Mouse (Mus musculus): ENCODE results near the gene Zmiz1. TPM values are rescaled to one million over a fixed set of nuclear protein-coding genes. Genes with fewer than 3 reads are reported as not detected.

The Zmiz1 gene
- polyA plus RNA-seq, 1 experiment from 2014 or later, result 31.3 TPM

- no peak overlapping the region for H3K4me2 ChIP-seq (ENCODE audit: low read length)
- no peak overlapping the region for H3K27ac ChIP-seq (replicated peaks in 1 of 2; ENCODE audit: control insufficient read depth in 1 of 2, insufficient read depth in 1 of 2, low read depth in 2 of 2, low read length in 2 of 2)
- H3K9ac ChIP-seq (ENCODE audit: low read length), result no peak overlapping the region
- WGBS, result 80% methylated on average over 6 of the region's 6 CpGs
- H3K9me3 ChIP-seq (ENCODE audit: control insufficient read depth, low read length), result no peaks in the 10 kb centered on the region
- H3K4me3 ChIP-seq (ENCODE audit: control insufficient read depth in 1 of 2, insufficient read depth in 1 of 2, low read depth in 1 of 2, low read length in 2 of 2), result no peak overlapping the region
- no peaks in the 10 kb centered on the region for H3K27me3 ChIP-seq (ENCODE audit: control insufficient read depth, insufficient read depth, low read length)
- ATAC-seq (ENCODE audit: insufficient number of reproducible peaks, insufficient read depth, low FRiP score, low read depth), result no peak
- H3K4me1 ChIP-seq (ENCODE audit: control insufficient read depth in 2 of 2, insufficient read depth in 2 of 2, low read length in 2 of 2), result peaks cover 24 to 43% of the 10 kb centered on the region in 2 experiments
- peaks cover 45% of the 10 kb centered on the region for H3K36me3 ChIP-seq (ENCODE audit: control insufficient read depth, insufficient read depth, low read length)
Measured at GRCm38 (mm10) chr14:25598960-25599359, 140.0 kb downstream of the Zmiz1 start.

GRCm38 (mm10) chr14:25599934-25600333, 140.9 kb downstream of the Zmiz1 start:
- no peak overlapping the region for H3K4me3 ChIP-seq (ENCODE audit: control insufficient read depth in 1 of 2, insufficient read depth in 1 of 2, low read depth in 1 of 2, low read length in 2 of 2)
- no peaks in the 10 kb centered on the region for H3K9me3 ChIP-seq (ENCODE audit: control insufficient read depth, low read length)
- H3K27me3 ChIP-seq (ENCODE audit: control insufficient read depth, insufficient read depth, low read length), result no peaks in the 10 kb centered on the region
- H3K27ac ChIP-seq (replicated peaks in 1 of 2; ENCODE audit: control insufficient read depth in 1 of 2, insufficient read depth in 1 of 2, low read depth in 2 of 2, low read length in 2 of 2), result peak overlapping the region in 1 of 2 experiments; percentile 28; a peak in 2 of 4 replicates
- ATAC-seq (ENCODE audit: insufficient number of reproducible peaks, insufficient read depth, low FRiP score, low read depth), result no peak
- peaks cover 41% of the 10 kb centered on the region for H3K36me3 ChIP-seq (ENCODE audit: control insufficient read depth, insufficient read depth, low read length)
- no peak overlapping the region for H3K9ac ChIP-seq (ENCODE audit: low read length)
- peaks cover 23 to 53% of the 10 kb centered on the region in 2 experiments for H3K4me1 ChIP-seq (ENCODE audit: control insufficient read depth in 2 of 2, insufficient read depth in 2 of 2, low read length in 2 of 2)
- no peak overlapping the region for H3K4me2 ChIP-seq (ENCODE audit: low read length)
- 65% methylated on average over 12 of the region's 12 CpGs for WGBS

DNA sequence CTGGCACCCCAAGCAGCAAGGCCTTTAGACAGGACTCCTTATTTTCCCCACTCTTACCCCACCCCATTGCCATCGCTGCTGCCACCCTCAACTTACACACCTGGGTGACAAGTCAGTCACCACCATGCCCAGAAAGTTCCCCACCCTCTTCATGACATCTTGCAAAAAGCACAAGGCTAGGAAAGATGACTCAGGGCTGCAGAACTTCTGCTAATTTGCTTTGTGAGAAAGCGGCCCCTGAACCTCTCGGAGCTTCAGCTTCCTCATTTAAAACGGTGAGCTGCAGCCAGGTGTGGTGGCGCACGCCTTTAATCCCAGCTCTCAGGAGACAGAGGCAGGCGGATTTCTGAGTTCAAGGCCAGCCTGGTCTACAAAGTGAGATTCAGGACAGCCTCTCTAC, 141.4 kb downstream of the Zmiz1 start:
- no peak overlapping the region for H3K4me2 ChIP-seq (ENCODE audit: low read length)
- H3K27me3 ChIP-seq (ENCODE audit: control insufficient read depth, insufficient read depth, low read length), result no peaks in the 10 kb centered on the region
- H3K27ac ChIP-seq (replicated peaks in 1 of 2; ENCODE audit: control insufficient read depth in 1 of 2, insufficient read depth in 1 of 2, low read depth in 2 of 2, low read length in 2 of 2), result no peak overlapping the region; a peak in 1 of 4 replicates
- H3K9me3 ChIP-seq (ENCODE audit: control insufficient read depth, low read length), result no peaks in the 10 kb centered on the region
- no peak for ATAC-seq (ENCODE audit: insufficient number of reproducible peaks, insufficient read depth, low FRiP score, low read depth)
- no peak overlapping the region for H3K9ac ChIP-seq (ENCODE audit: low read length)
- no peak overlapping the region for H3K4me3 ChIP-seq (ENCODE audit: control insufficient read depth in 1 of 2, insufficient read depth in 1 of 2, low read depth in 1 of 2, low read length in 2 of 2)
- H3K36me3 ChIP-seq (ENCODE audit: control insufficient read depth, insufficient read depth, low read length), result peaks cover 41% of the 10 kb centered on the region
- WGBS, result 88% methylated on average over 7 of the region's 7 CpGs
- peaks cover 23 to 57% of the 10 kb centered on the region in 2 experiments for H3K4me1 ChIP-seq (ENCODE audit: control insufficient read depth in 2 of 2, insufficient read depth in 2 of 2, low read length in 2 of 2)

DNA sequence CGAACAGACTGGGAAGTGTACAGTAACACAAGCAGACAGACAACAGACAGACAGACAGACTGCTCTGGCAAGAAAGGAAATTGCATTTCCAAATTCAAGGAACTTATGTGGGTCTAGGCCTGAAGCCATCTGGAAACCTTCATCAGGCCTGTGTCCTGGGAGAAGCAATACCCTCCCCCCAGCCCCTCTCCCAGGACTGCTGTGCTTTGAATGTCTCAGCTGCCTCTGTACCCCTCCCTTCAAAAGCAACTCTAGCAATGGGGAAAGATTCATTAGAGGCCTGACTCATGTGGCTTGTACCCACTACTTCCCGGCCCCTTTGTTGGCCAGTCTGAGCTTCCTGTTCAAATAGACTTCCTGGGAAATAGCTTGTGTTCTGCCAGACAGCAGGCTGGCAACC, 142.0 kb downstream of the Zmiz1 start:
- Histone ChIP-seq H3K9me3 (ENCODE audit: control insufficient read depth, low read length) (no peaks in the 10 kb centered on the region), H3K27me3 (ENCODE audit: control insufficient read depth, insufficient read depth, low read length) (no peaks in the 10 kb centered on the region), H3K4me1 (ENCODE audit: control insufficient read depth in 2 of 2, insufficient read depth in 2 of 2, low read length in 2 of 2) (peaks cover 23 to 63% of the 10 kb centered on the region in 2 experiments), H3K4me3 (ENCODE audit: control insufficient read depth in 1 of 2, insufficient read depth in 1 of 2, low read depth in 1 of 2, low read length in 2 of 2) (no peak overlapping the region), H3K4me2 (ENCODE audit: low read length) (no peak overlapping the region), H3K9ac (ENCODE audit: low read length) (no peak overlapping the region), H3K36me3 (ENCODE audit: control insufficient read depth, insufficient read depth, low read length) (peaks cover 38% of the 10 kb centered on the region), H3K27ac (replicated peaks in 1 of 2; ENCODE audit: control insufficient read depth in 1 of 2, insufficient read depth in 1 of 2, low read depth in 2 of 2, low read length in 2 of 2) (no peak overlapping the region; a peak in 1 of 4 replicates)
- ATAC-seq (ENCODE audit: insufficient number of reproducible peaks, insufficient read depth, low FRiP score, low read depth), result no peak
- WGBS, result 48% methylated on average over 2 of the region's 2 CpGs

GRCm38 (mm10) chr14:25602018-25602417, 143.0 kb downstream of the Zmiz1 start:
- 57% methylated on average over 2 of the region's 2 CpGs for WGBS
- H3K4me1 ChIP-seq (ENCODE audit: control insufficient read depth in 2 of 2, insufficient read depth in 2 of 2, low read length in 2 of 2), result peaks cover 29 to 71% of the 10 kb centered on the region in 2 experiments

GRCm38 (mm10) chr14:25604395-25605142, 145.6 kb downstream of the Zmiz1 start:
- no peak for ATAC-seq (ENCODE audit: insufficient number of reproducible peaks, insufficient read depth, low FRiP score, low read depth)
- H3K4me2 ChIP-seq (ENCODE audit: low read length), result no peak overlapping the region
- H3K4me1 ChIP-seq (ENCODE audit: control insufficient read depth in 2 of 2, insufficient read depth in 2 of 2, low read length in 2 of 2), result peaks cover 35 to 81% of the 10 kb centered on the region in 2 experiments
- H3K9me3 ChIP-seq (ENCODE audit: control insufficient read depth, low read length), result no peaks in the 10 kb centered on the region
- H3K9ac ChIP-seq (ENCODE audit: low read length), result 0 out of 2 replicates have a peak overlapping the region, but pooled peaks have one; percentile 2
- H3K36me3 ChIP-seq (ENCODE audit: control insufficient read depth, insufficient read depth, low read length), result peaks cover 9% of the 10 kb centered on the region
- H3K27ac ChIP-seq (replicated peaks in 1 of 2; ENCODE audit: control insufficient read depth in 1 of 2, insufficient read depth in 1 of 2, low read depth in 2 of 2, low read length in 2 of 2), result no peak overlapping the region
- no peaks in the 10 kb centered on the region for H3K27me3 ChIP-seq (ENCODE audit: control insufficient read depth, insufficient read depth, low read length)
- WGBS, result 20% methylated on average over 18 of the region's 18 CpGs
- no peak overlapping the region for H3K4me3 ChIP-seq (ENCODE audit: control insufficient read depth in 1 of 2, insufficient read depth in 1 of 2, low read depth in 1 of 2, low read length in 2 of 2)

More at GRCm38 (mm10) chr14:25602018-25602417, 143.0 kb downstream of the Zmiz1 start:
- H3K4me3 ChIP-seq (ENCODE audit: control insufficient read depth in 1 of 2, insufficient read depth in 1 of 2, low read depth in 1 of 2, low read length in 2 of 2), result no peak overlapping the region
- H3K9me3 ChIP-seq (ENCODE audit: control insufficient read depth, low read length), result no peaks in the 10 kb centered on the region
- no peak overlapping the region for H3K9ac ChIP-seq (ENCODE audit: low read length)
- no peaks in the 10 kb centered on the region for H3K27me3 ChIP-seq (ENCODE audit: control insufficient read depth, insufficient read depth, low read length)
- peaks cover 29% of the 10 kb centered on the region for H3K36me3 ChIP-seq (ENCODE audit: control insufficient read depth, insufficient read depth, low read length)
- no peak for ATAC-seq (ENCODE audit: insufficient number of reproducible peaks, insufficient read depth, low FRiP score, low read depth)
- no peak overlapping the region for H3K27ac ChIP-seq (replicated peaks in 1 of 2; ENCODE audit: control insufficient read depth in 1 of 2, insufficient read depth in 1 of 2, low read depth in 2 of 2, low read length in 2 of 2)
- H3K4me2 ChIP-seq (ENCODE audit: low read length), result no peak overlapping the region

DNA sequence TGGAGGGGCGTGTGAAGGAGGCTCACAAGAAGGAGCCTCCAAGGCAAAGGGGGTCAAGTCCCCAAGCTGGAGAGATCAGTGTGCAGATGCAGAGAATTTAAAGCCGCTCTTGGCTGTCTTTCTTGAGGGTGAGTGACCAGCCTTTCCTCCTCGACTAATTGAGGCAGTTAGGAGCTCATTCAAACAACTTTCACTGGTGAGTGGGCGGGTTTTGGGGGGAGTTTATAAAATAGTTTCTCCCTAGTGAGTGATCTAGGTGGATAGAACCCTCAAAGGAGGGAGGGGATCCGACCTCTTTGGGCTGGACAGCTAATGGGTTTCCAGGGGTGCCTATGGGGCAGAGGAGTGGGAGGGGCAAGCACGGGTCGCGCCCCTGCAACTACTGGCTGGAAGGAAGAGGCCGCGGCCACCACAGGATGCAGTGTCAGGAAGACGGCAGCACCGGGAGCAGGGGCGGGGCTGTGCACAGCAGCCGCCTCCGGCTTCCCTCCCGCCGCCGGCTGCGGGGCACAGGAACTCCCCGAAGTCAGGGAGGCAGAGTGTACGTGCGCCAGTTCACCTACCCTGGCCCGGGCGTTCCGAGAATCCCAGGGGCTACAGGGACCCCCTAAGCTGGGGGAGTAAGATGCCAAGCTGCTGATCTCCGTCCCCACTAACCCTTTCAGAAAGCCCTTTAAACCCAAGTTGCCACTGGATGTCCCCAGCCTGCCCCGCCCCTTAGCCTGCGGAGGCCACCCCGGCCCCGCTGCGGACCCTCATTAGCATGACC, 147.6 kb downstream of the Zmiz1 start:
- H3K4me3 ChIP-seq (ENCODE audit: control insufficient read depth in 1 of 2, insufficient read depth in 1 of 2, low read depth in 1 of 2, low read length in 2 of 2), result peak overlapping the region; percentile 79 to 88

More for the DNA sequence above, 147.6 kb downstream of the Zmiz1 start:
- peak overlapping the region; percentile 91 for H3K4me2 ChIP-seq (ENCODE audit: low read length)
- 4% methylated on average over 31 of the region's 31 CpGs for WGBS
- H3K4me1 ChIP-seq (ENCODE audit: control insufficient read depth in 2 of 2, insufficient read depth in 2 of 2, low read length in 2 of 2), result peaks cover 45 to 85% of the 10 kb centered on the region in 2 experiments
- no peaks in the 10 kb centered on the region for H3K27me3 ChIP-seq (ENCODE audit: control insufficient read depth, insufficient read depth, low read length)
- peak; percentile 59 for ATAC-seq (ENCODE audit: insufficient number of reproducible peaks, insufficient read depth, low FRiP score, low read depth)
- H3K36me3 ChIP-seq (ENCODE audit: control insufficient read depth, insufficient read depth, low read length), result peaks cover 2% of the 10 kb centered on the region; the same call in 1 of the 2 replicates
- peak overlapping the region; percentile 96 for H3K9ac ChIP-seq (ENCODE audit: low read length)
- H3K9me3 ChIP-seq (ENCODE audit: control insufficient read depth, low read length), result no peaks in the 10 kb centered on the region
- H3K27ac ChIP-seq (replicated peaks in 1 of 2; ENCODE audit: control insufficient read depth in 1 of 2, insufficient read depth in 1 of 2, low read depth in 2 of 2, low read length in 2 of 2), result peak overlapping the region; percentile 91
